Mouse (Mus musculus): Measurements from ENCODE around the gene Gucy2e. TPM values are rescaled to one million over a fixed set of nuclear protein-coding genes. Genes with fewer than 3 reads are reported as not detected.

Gene Gucy2e
- polyA plus RNA-seq, 1 experiment from 2014 or later: 0.69 TPM

GRCm38 (mm10) chr11:69174722-69175121 lies 62.1 kb downstream of the Gucy2e start:
- Histone ChIP-seq H3K9me3 (ENCODE audit: control insufficient read depth, low read length) (no peaks in the 10 kb centered on the region), H3K9ac (ENCODE audit: low read depth, low read length) (no peak overlapping the region), H3K27ac (ENCODE audit: low read depth, low read length) (no peak overlapping the region), H3K4me1 (ENCODE audit: control insufficient read depth, insufficient read depth, low read depth, low read length) (no peaks in the 10 kb centered on the region), H3K27me3 (replicated peaks; ENCODE audit: control insufficient read depth, insufficient read depth, low read length) (no peaks in the 10 kb centered on the region), H3K36me3 (ENCODE audit: control insufficient read depth, insufficient read depth, low read length) (no peaks in the 10 kb centered on the region), H3K4me3 (ENCODE audit: low read length) (no peak overlapping the region), H3K4me2 (ENCODE audit: low read length) (no peak overlapping the region)
- WGBS: 83% methylated on average over 7 of the region's 7 CpGs
- no peak for ATAC-seq

GRCm38 (mm10) chr11:69172606-69173005 lies 64.2 kb downstream of the Gucy2e start:
- no peak overlapping the region for H3K9ac ChIP-seq (ENCODE audit: low read depth, low read length)
- WGBS: 90% methylated on average over 2 of the region's 2 CpGs
- H3K4me1 ChIP-seq (ENCODE audit: control insufficient read depth, insufficient read depth, low read depth, low read length): no peaks in the 10 kb centered on the region
- H3K4me3 ChIP-seq (ENCODE audit: low read length): no peak overlapping the region
- no peaks in the 10 kb centered on the region for H3K9me3 ChIP-seq (ENCODE audit: control insufficient read depth, low read length)
- H3K4me2 ChIP-seq (ENCODE audit: low read length): no peak overlapping the region
- ATAC-seq: no peak
- H3K27me3 ChIP-seq (replicated peaks; ENCODE audit: control insufficient read depth, insufficient read depth, low read length): no peaks in the 10 kb centered on the region
- no peaks in the 10 kb centered on the region for H3K36me3 ChIP-seq (ENCODE audit: control insufficient read depth, insufficient read depth, low read length)
- H3K27ac ChIP-seq (ENCODE audit: low read depth, low read length): no peak overlapping the region

- Histone ChIP-seq H3K4me1 (ENCODE audit: control insufficient read depth, insufficient read depth, low read depth, low read length) (no peaks in the 10 kb centered on the region), H3K27me3 (replicated peaks; ENCODE audit: control insufficient read depth, insufficient read depth, low read length) (no peaks in the 10 kb centered on the region), H3K4me3 (ENCODE audit: low read length) (no peak overlapping the region), H3K4me2 (ENCODE audit: low read length) (no peak overlapping the region), H3K9me3 (ENCODE audit: control insufficient read depth, low read length) (no peaks in the 10 kb centered on the region), H3K27ac (ENCODE audit: low read depth, low read length) (no peak overlapping the region), H3K9ac (ENCODE audit: low read depth, low read length) (no peak overlapping the region), H3K36me3 (ENCODE audit: control insufficient read depth, insufficient read depth, low read length) (no peaks in the 10 kb centered on the region)
- WGBS: 24% methylated on average over 7 of the region's 7 CpGs
- no peak for ATAC-seq
These were observed 65.2 kb downstream of the Gucy2e start for GRCm38 (mm10) chr11:69171626-69172025.

GRCm38 (mm10) chr11:69169313-69169712 lies 67.5 kb downstream of the Gucy2e start:
- no peak overlapping the region for H3K27ac ChIP-seq (ENCODE audit: low read depth, low read length)
- no peaks in the 10 kb centered on the region for H3K36me3 ChIP-seq (ENCODE audit: control insufficient read depth, insufficient read depth, low read length)
- H3K9me3 ChIP-seq (ENCODE audit: control insufficient read depth, low read length): no peaks in the 10 kb centered on the region
- H3K4me1 ChIP-seq (ENCODE audit: control insufficient read depth, insufficient read depth, low read depth, low read length): no peaks in the 10 kb centered on the region
- WGBS: 81% methylated on average over 12 of the region's 12 CpGs
- no peak overlapping the region for H3K9ac ChIP-seq (ENCODE audit: low read depth, low read length)
- H3K27me3 ChIP-seq (replicated peaks; ENCODE audit: control insufficient read depth, insufficient read depth, low read length): no peaks in the 10 kb centered on the region
- no peak overlapping the region for H3K4me3 ChIP-seq (ENCODE audit: low read length)
- no peak for ATAC-seq
- H3K4me2 ChIP-seq (ENCODE audit: low read length): no peak overlapping the region

Other genes starting within 250 kb of the Gucy2e start
- gene Pfas, start 228.6 kb downstream of the Gucy2e start, polyA plus RNA-seq (2015; fragmentation: Nextera tagmentation; extraction: Ambion mirVana): 12.9 and 16.4 TPM in 2 replicates
- 62.9 and 66.0 TPM in 2 replicates for gene Ctc1, start 221.1 kb downstream of the Gucy2e start, polyA plus RNA-seq (2015; fragmentation: Nextera tagmentation; extraction: Ambion mirVana)
- gene Aurkb, start 191.4 kb downstream of the Gucy2e start, polyA plus RNA-seq (2015; fragmentation: Nextera tagmentation; extraction: Ambion mirVana): 26.9 and 32.2 TPM in 2 replicates
- gene Borcs6, start 177.3 kb downstream of the Gucy2e start, polyA plus RNA-seq (2015; fragmentation: Nextera tagmentation; extraction: Ambion mirVana): 18.1 and 20.9 TPM in 2 replicates
- 38.6 and 42.6 TPM in 2 replicates for gene Tmem107, start 166.2 kb downstream of the Gucy2e start, polyA plus RNA-seq (2015; fragmentation: Nextera tagmentation; extraction: Ambion mirVana)
- 402 and 475 TPM in 2 replicates for gene Vamp2, start 148.5 kb downstream of the Gucy2e start, polyA plus RNA-seq (2015; fragmentation: Nextera tagmentation; extraction: Ambion mirVana)
- 11.1 and 11.2 TPM in 2 replicates for gene Per1, start 141.8 kb downstream of the Gucy2e start, polyA plus RNA-seq (2015; fragmentation: Nextera tagmentation; extraction: Ambion mirVana)
- gene Hes7, start 116.6 kb downstream of the Gucy2e start, polyA plus RNA-seq (2015; fragmentation: Nextera tagmentation; extraction: Ambion mirVana): 1.4 and 1.8 TPM in 2 replicates
- 0.94 and 1.2 TPM in 2 replicates for gene 9130213A22Rik, start 114.4 kb downstream of the Gucy2e start, polyA plus RNA-seq (2015; fragmentation: Nextera tagmentation; extraction: Ambion mirVana)
- 8.1 and 8.5 TPM in 2 replicates for gene Aloxe3, start 111.1 kb downstream of the Gucy2e start, polyA plus RNA-seq (2015; fragmentation: Nextera tagmentation; extraction: Ambion mirVana)
- gene Alox12b, start 80.0 kb downstream of the Gucy2e start, polyA plus RNA-seq (2015; fragmentation: Nextera tagmentation; extraction: Ambion mirVana): 0.65 and 0.95 TPM in 2 replicates
- gene Alox8, start 39.2 kb downstream of the Gucy2e start, polyA plus RNA-seq (2015; fragmentation: Nextera tagmentation; extraction: Ambion mirVana): 0.73 and 0.84 TPM in 2 replicates
- gene Cntrob, start 86.7 kb upstream of the Gucy2e start, polyA plus RNA-seq (2015; fragmentation: Nextera tagmentation; extraction: Ambion mirVana): 15.5 and 16.4 TPM in 2 replicates
- 177 and 185 TPM in 2 replicates for gene Trappc1, start 86.9 kb upstream of the Gucy2e start, polyA plus RNA-seq (2015; fragmentation: Nextera tagmentation; extraction: Ambion mirVana)
- 4.9 and 6.0 TPM in 2 replicates for gene Kcnab3, start 89.2 kb upstream of the Gucy2e start, polyA plus RNA-seq (2015; fragmentation: Nextera tagmentation; extraction: Ambion mirVana)
- gene Rnf227, start 103.4 kb upstream of the Gucy2e start, polyA plus RNA-seq (2015; fragmentation: Nextera tagmentation; extraction: Ambion mirVana): 239 and 257 TPM in 2 replicates
- gene Chd3, start 132.4 kb upstream of the Gucy2e start, polyA plus RNA-seq (2015; fragmentation: Nextera tagmentation; extraction: Ambion mirVana): 68.0 and 73.2 TPM in 2 replicates
- 102 and 130 TPM in 2 replicates for gene Naa38, start 158.5 kb upstream of the Gucy2e start, polyA plus RNA-seq (2015; fragmentation: Nextera tagmentation; extraction: Ambion mirVana)
- gene Cyb5d1, start 158.6 kb upstream of the Gucy2e start, polyA plus RNA-seq (2015; fragmentation: Nextera tagmentation; extraction: Ambion mirVana): 28.7 and 33.0 TPM in 2 replicates
- 8.9 and 9.2 TPM in 2 replicates for gene Tmem88, start 161.2 kb upstream of the Gucy2e start, polyA plus RNA-seq (2015; fragmentation: Nextera tagmentation; extraction: Ambion mirVana)
- 22.9 and 29.0 TPM in 2 replicates for gene Kdm6b, start 176.6 kb upstream of the Gucy2e start, polyA plus RNA-seq (2015; fragmentation: Nextera tagmentation; extraction: Ambion mirVana)